Mouse (Mus musculus) liver, adult 2 months (tissue): ENCODE results near the gene Dusp1. TPM values are rescaled to one million over a fixed set of nuclear protein-coding genes. Genes with fewer than 3 reads are reported as not detected.
A peak's percentile ranks its signal among the peaks of the same experiment; 100 is the strongest.

Experiments
- DNase-seq: peaks from one replicate; pipeline ENCODE4 v3.0.0-alpha.2; 2011; ENCODE audit warnings: low read depth, low spot score; ENCODE audit errors: extremely low read depth
- H3K27ac ChIP-seq: fragments of 200-500 bp; replicated peaks from 2 replicates; pipeline ENCODE4 v1.5.1; 2012; ENCODE audit warnings: low read depth, mild to moderate bottlenecking, control low read depth, inconsistent platforms, low read length; ENCODE audit not compliant: insufficient read depth
- H3K27me3 ChIP-seq: fragments of 200-500 bp; 2 replicates; pipeline ENCODE4 v1.6.1; 2012; ENCODE audit warnings: mild to moderate bottlenecking, moderate library complexity, low read length, inconsistent platforms; ENCODE audit not compliant: control insufficient read depth, insufficient read depth
- H3K36me3 ChIP-seq: fragments of 200-500 bp; 2 replicates; pipeline ENCODE4 v1.6.1; 2012; ENCODE audit warnings: low read length, inconsistent platforms; ENCODE audit not compliant: control insufficient read depth, insufficient read depth
- H3K4me1 ChIP-seq: fragments of 200-500 bp; 2 replicates; pipeline ENCODE4 v1.6.1; 2011; ENCODE audit warnings: low read length; ENCODE audit not compliant: control insufficient read depth, insufficient read depth
- H3K4me3 ChIP-seq: fragments of 200-500 bp; 2 replicates; pipeline ENCODE4 v1.5.1; 2011; ENCODE audit warnings: low read depth, mild to moderate bottlenecking, control low read depth, low read length, moderate library complexity; ENCODE audit not compliant: insufficient read depth
- H3K79me2 ChIP-seq: fragments of 200-500 bp; 2 replicates; pipeline ENCODE4 v1.6.1; 2012; ENCODE audit warnings: inconsistent platforms, mild to moderate bottlenecking, low read length, moderate library complexity; ENCODE audit not compliant: control insufficient read depth, insufficient read depth
- H3K9ac ChIP-seq: fragments of 200-500 bp; 2 replicates; pipeline ENCODE4 v1.6.1; 2012; ENCODE audit warnings: low read depth, mild to moderate bottlenecking, control low read depth, inconsistent platforms, low read length
- CTCF ChIP-seq: fragments of 200-500 bp; IDR thresholded peaks from 2 replicates; pipeline ENCODE4 v1.5.1; 2011; ENCODE audit warnings: low read depth, low read length, control low read depth
- POLR2A ChIP-seq: fragments of 200-500 bp; IDR thresholded peaks from 2 replicates; pipeline ENCODE4 v1.6.1; 2011; ENCODE audit warnings: low read length, control low read depth; ENCODE audit not compliant: insufficient read depth; ENCODE audit errors: extremely low read depth
- WGBS: fragments of 180-500 bp; shearing (Covaris S2); methylation state at CpG from one replicate; pipeline ENCODE4 v1.1.7; 2018; 5-methylcytosine and 5-hydroxymethylcytosine counted together
- polyA plus RNA-seq: library from polyadenylated mRNA; depleted of rRNA; stranded (reverse); fragments of >200 nt; gene quantifications from 2 replicates; pipeline ENCODE4 v1.2.3, GENCODE M21; 2012
- total RNA-seq: library from RNA; depleted of rRNA; stranded (reverse); fragments of >200 nt; gene quantifications from 2 replicates; pipeline ENCODE4 v1.2.3, GENCODE M21; 2014

Gene Dusp1
- total and polyA plus RNA-seq, 2 experiments = 10.5 to 22.2 TPM

GRCm38 (mm10) chr17:26594171-26594570, 32.2 kb upstream of the Dusp1 start:
- peaks cover 53% of the 10 kb centered on the region for H3K4me1 ChIP-seq
- WGBS = 89% methylated on average over 7 of the region's 7 CpGs
- no peak overlapping the region for H3K9ac ChIP-seq
- H3K36me3 ChIP-seq = no peaks in the 10 kb centered on the region
- DNase-seq = no peak
- peaks cover 16% of the 10 kb centered on the region; the same call in 1 of the 2 replicates for H3K79me2 ChIP-seq
- TF ChIP-seq CTCF (no peak), POLR2A (no peak)
- no peak overlapping the region for H3K27ac ChIP-seq
- no peaks in the 10 kb centered on the region for H3K27me3 ChIP-seq
- H3K4me3 ChIP-seq = no peak overlapping the region

GRCm38 (mm10) chr17:26593199-26593598, 31.3 kb upstream of the Dusp1 start:
- no peaks in the 10 kb centered on the region for H3K36me3 ChIP-seq
- peaks cover 14% of the 10 kb centered on the region; the same call in 1 of the 2 replicates for H3K79me2 ChIP-seq
- peak overlapping the region; percentile 76 for H3K27ac ChIP-seq
- WGBS = 28% methylated on average over 5 of the region's 5 CpGs
- H3K4me1 ChIP-seq = peaks cover 55% of the 10 kb centered on the region
- H3K27me3 ChIP-seq = no peaks in the 10 kb centered on the region
- DNase-seq = peak; percentile 91
- no peak overlapping the region for H3K9ac ChIP-seq
- H3K4me3 ChIP-seq = no peak overlapping the region
- no peak for TF ChIP-seq POLR2A
- TF ChIP-seq CTCF = no peak

- no peaks in the 10 kb centered on the region for H3K36me3 ChIP-seq
- peak overlapping the region; percentile 80 for H3K27ac ChIP-seq
- no peak overlapping the region for H3K4me3 ChIP-seq
- H3K79me2 ChIP-seq = peaks cover 17% of the 10 kb centered on the region; the same call in 1 of the 2 replicates
- peaks cover 55% of the 10 kb centered on the region for H3K4me1 ChIP-seq
- H3K9ac ChIP-seq = peak overlapping the region; percentile 29; the same call in 1 of the 2 replicates
- TF ChIP-seq POLR2A (no peak), CTCF (no peak)
- WGBS = 34% methylated on average over 4 of the region's 4 CpGs
- peak; percentile 94 for DNase-seq
- H3K27me3 ChIP-seq = no peaks in the 10 kb centered on the region
Observed at GRCm38 (mm10) chr17:26592510-26592909, 30.6 kb upstream of the Dusp1 start.

GRCm38 (mm10) chr17:26587961-26588487, 26.1 kb upstream of the Dusp1 start:
- TF ChIP-seq POLR2A (no peak), CTCF (no peak)
- H3K9ac ChIP-seq = no peak overlapping the region
- 93% methylated on average over 12 of the region's 12 CpGs for WGBS
- H3K4me1 ChIP-seq = peaks cover 35% of the 10 kb centered on the region
- no peak overlapping the region for H3K4me3 ChIP-seq
- no peak overlapping the region for H3K27ac ChIP-seq
- no peak for DNase-seq
- H3K36me3 ChIP-seq = no peaks in the 10 kb centered on the region
- H3K79me2 ChIP-seq = peaks cover 7% of the 10 kb centered on the region; the same call in 1 of the 2 replicates
- no peaks in the 10 kb centered on the region for H3K27me3 ChIP-seq

- H3K9ac ChIP-seq = peak overlapping the region; percentile 20
- DNase-seq = peak; percentile 51
- 52% methylated on average over 15 of the region's 15 CpGs for WGBS
Observed at GRCm38 (mm10) chr17:26584558-26585136, 22.7 kb upstream of the Dusp1 start.

GRCm38 (mm10) chr17:26584063-26584462, 22.1 kb upstream of the Dusp1 start:
- Histone ChIP-seq H3K79me2 (peaks cover 4% of the 10 kb centered on the region; the same call in 1 of the 2 replicates), H3K36me3 (no peaks in the 10 kb centered on the region), H3K27me3 (no peaks in the 10 kb centered on the region), H3K9ac (peak overlapping the region; percentile 20), H3K27ac (peak overlapping the region; percentile 89), H3K4me1 (peaks cover 40% of the 10 kb centered on the region), H3K4me3 (no peak overlapping the region)
- 5% methylated on average over 4 of the region's 4 CpGs for WGBS
- TF ChIP-seq POLR2A (no peak), CTCF (no peak)
- peak; percentile 94 for DNase-seq

More at GRCm38 (mm10) chr17:26584558-26585136, 22.7 kb upstream of the Dusp1 start:
- Histone ChIP-seq H3K27ac (peak overlapping the region; percentile 89), H3K27me3 (no peaks in the 10 kb centered on the region), H3K4me1 (peaks cover 40% of the 10 kb centered on the region), H3K79me2 (peaks cover 4% of the 10 kb centered on the region; the same call in 1 of the 2 replicates), H3K4me3 (no peak overlapping the region), H3K36me3 (no peaks in the 10 kb centered on the region)
- TF ChIP-seq CTCF = no peak
